Mouse (Mus musculus): ENCODE results near the gene C1qtnf4.

GRCm38 (mm10) chr2:90886436-90886835 is 776 bp downstream of the C1qtnf4 start:
- TF ChIP-seq POLR2A (IDR thresholded peaks at IDR 0.05; ENCODE audit: extremely low read depth, insufficient read depth, low read length) (no peak), CTCF (IDR thresholded peaks at IDR 0.05; ENCODE audit: low read depth, low read length) (no peak)

Measured in liver, adult 2 months (tissue).